Mouse (Mus musculus): ENCODE results near the gene Acot7.

GRCm38 (mm10) chr4:152272006-152272405 lies 94.1 kb downstream of the Acot7 start:
- no peak for TF ChIP-seq POLR2A (IDR thresholded peaks at IDR 0.05; ENCODE audit: low read depth, low read length)
- no peak for TF ChIP-seq CTCF (IDR thresholded peaks at IDR 0.05; ENCODE audit: extremely low read depth, insufficient read depth, insufficient read length, insufficient replicate concordance)
